24 mouse cellular contexts compared by ENCODE assay signal in the genomic region with DNA sequence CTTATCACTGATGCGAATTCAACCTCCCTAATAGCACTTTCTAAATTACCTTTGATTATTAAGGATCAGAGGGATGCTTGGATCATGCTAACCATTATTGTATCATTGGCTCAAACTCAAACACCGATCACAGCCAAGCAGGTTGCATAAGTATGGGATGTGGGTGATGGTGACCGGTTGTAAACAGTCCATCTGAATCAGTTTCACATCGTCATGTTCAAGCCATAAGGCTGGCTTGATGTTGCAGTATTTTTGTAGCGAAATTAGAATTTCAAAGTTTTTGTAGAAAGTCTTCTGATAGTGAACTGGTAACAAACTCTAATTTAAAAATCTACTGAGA.
DNase-seq lines count a peak whose midpoint lies in the region; ATAC-seq lines count a peak whose summit lies in the region.
"Had no signal": no experiment of that assay in that cellular context is flagged by ENCODE, and none has a peak within 500 bp of the region (broad histone marks: within the 10 kb centered on the region; RNA-seq: fewer than 3 reads in every experiment).

No protein-coding gene starts in this region.

- no peak overlapping the region for H3K4me3 ChIP-seq in forebrain, embryonic 15.5 days
- no peak overlapping the region for H3K4me3 ChIP-seq in forebrain, embryonic 11.5 days (ENCODE audit: low read depth, low read length)
- no peak overlapping the region for H3K4me3 ChIP-seq in neural tube, embryonic 15.5 days (replicated peaks)
- H3K4me3 ChIP-seq: gastrocnemius, adult 2 months; heart, embryonic 12.5 days; hindbrain, embryonic 10.5 days; limb, embryonic 15.5 days; liver, embryonic 15.5 days; lung, embryonic 15.5 days; megakaryocyte, embryonic 14.5 days; midbrain, embryonic 13.5 days had no signal

- peaks cover 23% of the 10 kb centered on the region for H3K4me1 ChIP-seq in forebrain, embryonic 15.5 days
- no peaks in the 10 kb centered on the region for H3K4me1 ChIP-seq in forebrain, embryonic 11.5 days (replicated peaks; ENCODE audit: control insufficient read depth, insufficient read depth, low read length)
- peaks cover 12% of the 10 kb centered on the region; the same call in 1 of the 2 replicates for H3K4me1 ChIP-seq in neural tube, embryonic 15.5 days
- H3K4me1 ChIP-seq: heart, embryonic 12.5 days; hindbrain, embryonic 10.5 days; limb, embryonic 15.5 days; liver, embryonic 15.5 days; lung, embryonic 15.5 days; megakaryocyte, embryonic 14.5 days; midbrain, embryonic 13.5 days had no signal

- H3K9me3 ChIP-seq in forebrain, embryonic 15.5 days: no peaks in the 10 kb centered on the region
- H3K9me3 ChIP-seq in forebrain, embryonic 11.5 days (ENCODE audit: control insufficient read depth, low read length): no peaks in the 10 kb centered on the region
- no peaks in the 10 kb centered on the region for H3K9me3 ChIP-seq in neural tube, embryonic 15.5 days (replicated peaks)
- H3K9me3 ChIP-seq: heart, embryonic 12.5 days; hindbrain, embryonic 10.5 days; limb, embryonic 15.5 days; liver, embryonic 15.5 days; lung, embryonic 15.5 days; midbrain, embryonic 13.5 days had no signal

- no peaks in the 10 kb centered on the region for H3K36me3 ChIP-seq in forebrain, embryonic 15.5 days
- H3K36me3 ChIP-seq in forebrain, embryonic 11.5 days (ENCODE audit: control insufficient read depth, insufficient read depth, low read length): no peaks in the 10 kb centered on the region
- no peaks in the 10 kb centered on the region for H3K36me3 ChIP-seq in neural tube, embryonic 15.5 days
- H3K36me3 ChIP-seq: heart, embryonic 12.5 days; hindbrain, embryonic 10.5 days; limb, embryonic 15.5 days; liver, embryonic 15.5 days; lung, embryonic 15.5 days; midbrain, embryonic 13.5 days had no signal

- H3K4me2 ChIP-seq in forebrain, embryonic 15.5 days (replicated peaks): no peak overlapping the region
- no peak overlapping the region for H3K4me2 ChIP-seq in forebrain, embryonic 11.5 days (ENCODE audit: low read depth, low read length, severe bottlenecking)
- H3K4me2 ChIP-seq in neural tube, embryonic 15.5 days: no peak overlapping the region
- H3K4me2 ChIP-seq: heart, embryonic 12.5 days; limb, embryonic 15.5 days; liver, embryonic 15.5 days; lung, embryonic 15.5 days; midbrain, embryonic 13.5 days had no signal

- peak; percentile 62 for ATAC-seq in forebrain, embryonic 15.5 days (replicated peaks)
- no peak for ATAC-seq in forebrain, embryonic 11.5 days (replicated peaks; ENCODE audit: low FRiP score)
- ATAC-seq in neural tube, embryonic 15.5 days (ENCODE audit: low FRiP score): no peak
- ATAC-seq: CD4-positive, CD25-positive, alpha-beta regulatory T cell, adult 4 months; intestine, postnatal 0 days; midbrain, embryonic 13.5 days had no signal

- peak overlapping the region; percentile 64 for H3K27ac ChIP-seq in forebrain, embryonic 15.5 days (replicated peaks)
- H3K27ac ChIP-seq in forebrain, embryonic 11.5 days (ENCODE audit: low read depth, low read length): no peak overlapping the region
- peak overlapping the region; percentile 43; the same call in 1 of the 2 replicates for H3K27ac ChIP-seq in neural tube, embryonic 15.5 days (replicated peaks)
- H3K27ac ChIP-seq: gastrocnemius, adult 2 months; hindbrain, embryonic 10.5 days; limb, embryonic 15.5 days; liver, embryonic 15.5 days; lung, embryonic 15.5 days; midbrain, embryonic 13.5 days had no signal

- H3K9ac ChIP-seq in forebrain, embryonic 15.5 days (replicated peaks): no peak overlapping the region
- no peak overlapping the region for H3K9ac ChIP-seq in forebrain, embryonic 11.5 days (ENCODE audit: low read length)
- no peak overlapping the region for H3K9ac ChIP-seq in neural tube, embryonic 15.5 days (replicated peaks)
- H3K9ac ChIP-seq: heart, embryonic 12.5 days; limb, embryonic 15.5 days; liver, embryonic 15.5 days; lung, embryonic 15.5 days; midbrain, embryonic 13.5 days had no signal

- no peak for DNase-seq in forebrain, embryonic 11.5 days (ENCODE audit: low spot score)
- DNase-seq in neural tube, embryonic 10.5 days (ENCODE audit: extremely low spot score, low spot score): no peak
- DNase-seq in cerebellum, adult 9-11 months: peak; percentile 87
- no peak for DNase-seq in spleen, postnatal 14 days (ENCODE audit: low spot score in 2 of 2)
- no peak for DNase-seq in kidney, postnatal 14 days
- DNase-seq: adrenal gland, postnatal 25 days; gastrocnemius, adult 2 months; heart, postnatal 10 days; kidney, postnatal 36 days; left cerebral cortex, postnatal 4 days; lung, postnatal 36 days; right cerebral cortex, postnatal 14 days; thymus, postnatal 14 days had no signal

- no peaks in the 10 kb centered on the region for H3K27me3 ChIP-seq in forebrain, embryonic 15.5 days
- no peaks in the 10 kb centered on the region for H3K27me3 ChIP-seq in forebrain, embryonic 11.5 days (ENCODE audit: control insufficient read depth, insufficient read depth, low read length)
- no peaks in the 10 kb centered on the region for H3K27me3 ChIP-seq in neural tube, embryonic 15.5 days (replicated peaks)
- H3K27me3 ChIP-seq: heart, embryonic 12.5 days; limb, embryonic 15.5 days; liver, embryonic 15.5 days; lung, embryonic 15.5 days; megakaryocyte, embryonic 14.5 days; midbrain, embryonic 13.5 days had no signal

- 54% methylated on average over 5 of the region's 5 CpGs for whole genome bisulfite sequencing in forebrain, embryonic 15.5 days
- WGBS in forebrain, embryonic 11.5 days: 93% methylated on average over 5 of the region's 5 CpGs
- WGBS in neural tube, embryonic 15.5 days: 86% methylated on average over 5 of the region's 5 CpGs
